Mouse (Mus musculus) heart, embryonic 14.5 days (tissue): Measurements from ENCODE around the gene Gmnn. TPM values are rescaled to one million over a fixed set of nuclear protein-coding genes. Genes with fewer than 3 reads are reported as not detected.

Experiments
- ATAC-seq: fragments of 200-750 bp; cut with Nextera tagmentation; 2 replicates; pipeline ENCODE4 v1.8.0; 2017; ENCODE audit warnings: low read depth, moderate TSS enrichment; ENCODE audit not compliant: insufficient number of reproducible peaks, insufficient read depth, low FRiP score
- H3K27ac ChIP-seq, 2 experiments: fragments of 200-500 bp in 1 of 2; fragments of 300-500 bp in 1 of 2; sonication (generic) in 1 of 2; replicated peaks in 1 of 2; 2 replicates each; pipeline ENCODE4 v1.5.1; 2012 to 2014; ENCODE audit warnings: low read depth in 2 of 2, low read length in 2 of 2, control low read depth in 1 of 2, mild to moderate bottlenecking in 1 of 2, mixed read lengths in 1 of 2; ENCODE audit not compliant: control insufficient read depth in 1 of 2, insufficient read depth in 1 of 2
- H3K27me3 ChIP-seq: fragments of 300-500 bp; sonication (generic); 2 replicates; pipeline ENCODE4 v1.6.1; 2014; ENCODE audit warnings: mild to moderate bottlenecking, low read length, control low read depth; ENCODE audit not compliant: control insufficient read depth, insufficient read depth
- H3K36me3 ChIP-seq: fragments of 300-500 bp; sonication (generic); 2 replicates; pipeline ENCODE4 v1.6.1; 2014; ENCODE audit warnings: mild to moderate bottlenecking, control low read depth, low read length, mixed read lengths; ENCODE audit not compliant: control insufficient read depth, insufficient read depth
- H3K4me1 ChIP-seq, 2 experiments: fragments of 200-500 bp in 1 of 2; fragments of 300-500 bp in 1 of 2; sonication (generic) in 1 of 2; 2 replicates each; pipeline ENCODE4 v1.6.1; 2012 to 2014; ENCODE audit warnings: low read length in 2 of 2, control low read depth in 1 of 2, mixed read lengths in 1 of 2; ENCODE audit not compliant: control insufficient read depth in 2 of 2, insufficient read depth in 2 of 2
- H3K4me2 ChIP-seq: fragments of 300-500 bp; sonication (generic); 2 replicates; pipeline ENCODE4 v1.6.1; 2014; ENCODE audit warnings: mild to moderate bottlenecking, low read length
- H3K4me3 ChIP-seq, 2 experiments: fragments of 200-500 bp in 1 of 2; fragments of 300-500 bp in 1 of 2; sonication (generic) in 1 of 2; 2 replicates each; pipeline ENCODE4 v1.5.1; 2012 to 2014; ENCODE audit warnings: low read length in 2 of 2, mild to moderate bottlenecking in 2 of 2, control low read depth in 1 of 2, low read depth in 1 of 2, moderate library complexity in 1 of 2; ENCODE audit not compliant: control insufficient read depth in 1 of 2, insufficient read depth in 1 of 2
- H3K9ac ChIP-seq: fragments of 300-500 bp; sonication (generic); 2 replicates; pipeline ENCODE4 v1.6.1; 2014; ENCODE audit warnings: mild to moderate bottlenecking, low read length
- H3K9me3 ChIP-seq: fragments of 300-500 bp; sonication (generic); 2 replicates; pipeline ENCODE4 v1.6.1; 2016; ENCODE audit warnings: low read length, control low read depth; ENCODE audit not compliant: control insufficient read depth
- WGBS: fragments of 180-500 bp; shearing (Covaris S2); extraction: QIAGEN DNeasy Blood & Tissue Kit; methylation state at CpG from one replicate; pipeline ENCODE4 v1.1.7; 2014; 5-methylcytosine and 5-hydroxymethylcytosine counted together
- polyA plus RNA-seq: library from polyadenylated mRNA; unstranded; fragments of >200 nt; fragmentation: Nextera tagmentation; extraction: Ambion mirVana; gene quantifications from 2 replicates; pipeline ENCODE4 v1.2.1, GENCODE M21; 2014

The Gmnn gene
- polyA plus RNA-seq, 1 experiment from 2014 or later = 108 TPM

DNA sequence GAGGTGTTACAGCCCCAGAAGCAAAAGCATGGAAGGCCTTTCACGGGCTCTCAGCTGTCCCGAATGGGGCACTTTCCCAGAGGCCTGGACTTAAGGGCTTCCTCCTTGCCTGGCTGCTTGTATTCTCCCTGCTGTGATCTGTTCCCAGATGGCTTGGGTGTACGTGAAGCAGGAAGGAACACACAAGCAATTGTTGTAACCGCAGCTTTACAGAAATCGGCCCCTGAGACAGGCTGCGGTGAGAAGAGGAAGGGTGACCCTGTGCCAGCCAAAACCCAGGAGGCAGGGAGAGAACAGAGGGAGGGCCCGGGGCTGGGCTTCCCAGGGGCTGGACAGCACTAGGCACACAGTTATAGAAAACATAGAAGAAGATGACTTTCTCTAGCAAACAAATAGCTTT is 50.8 kb downstream of the Gmnn start:
- no peak for ATAC-seq
- H3K36me3 ChIP-seq = peaks cover 41% of the 10 kb centered on the region
- WGBS = 68% methylated on average over 7 of the region's 7 CpGs
- H3K4me2 ChIP-seq = no peak overlapping the region
- H3K4me1 ChIP-seq = peaks cover 5 to 21% of the 10 kb centered on the region in 2 experiments; a peak in 3 of 4 replicates
- H3K4me3 ChIP-seq = no peak overlapping the region
- no peaks in the 10 kb centered on the region for H3K27me3 ChIP-seq
- H3K27ac ChIP-seq = peak overlapping the region in 1 of 2 experiments; percentile 22; a peak in 1 of 4 replicates
- no peak overlapping the region for H3K9ac ChIP-seq
- no peaks in the 10 kb centered on the region for H3K9me3 ChIP-seq

DNA sequence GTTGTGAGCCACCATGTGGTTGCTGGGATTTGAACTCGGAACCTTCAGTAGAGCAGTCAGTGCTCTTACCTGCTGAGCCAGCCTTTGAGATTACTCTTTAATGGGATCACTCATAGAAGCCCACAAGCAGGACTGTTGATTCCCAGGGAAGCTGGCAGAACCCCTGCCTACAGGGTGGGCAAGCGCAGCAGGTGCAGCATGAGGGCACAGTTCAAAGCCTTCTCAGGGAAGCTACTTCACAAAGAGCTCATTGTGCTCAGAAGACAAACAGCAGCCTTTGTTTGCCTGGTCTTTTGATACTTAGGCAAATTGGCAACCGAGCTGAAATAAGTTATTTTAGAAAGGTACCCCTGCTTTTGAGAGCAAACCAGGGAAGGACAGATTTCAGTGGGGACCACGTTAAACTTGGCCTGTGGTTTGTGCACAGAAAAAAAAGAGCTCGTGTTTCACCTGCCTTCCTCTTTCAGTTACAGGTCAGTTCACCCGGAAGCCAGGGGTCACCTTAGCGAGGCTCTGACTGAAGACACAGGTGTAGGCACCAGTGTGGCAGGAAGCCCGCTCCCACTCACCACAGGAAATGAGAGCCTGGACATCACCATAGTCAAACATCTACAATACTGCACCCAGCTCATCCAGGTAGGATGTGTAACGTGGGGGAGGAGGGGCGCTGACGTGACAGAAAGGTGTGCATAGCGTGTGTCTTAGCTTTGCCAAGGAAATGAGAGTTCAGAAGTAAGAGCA is 51.9 kb downstream of the Gmnn start:
- peaks cover 32% of the 10 kb centered on the region for H3K36me3 ChIP-seq
- no peak overlapping the region for H3K9ac ChIP-seq
- H3K27me3 ChIP-seq = no peaks in the 10 kb centered on the region
- H3K4me3 ChIP-seq = no peak overlapping the region
- H3K9me3 ChIP-seq = no peaks in the 10 kb centered on the region
- WGBS = 84% methylated on average over 12 of the region's 12 CpGs
- ATAC-seq = no peak
- H3K27ac ChIP-seq = no peak overlapping the region
- peaks cover 5 to 21% of the 10 kb centered on the region in 2 experiments; a peak in 3 of 4 replicates for H3K4me1 ChIP-seq
- no peak overlapping the region for H3K4me2 ChIP-seq

DNA sequence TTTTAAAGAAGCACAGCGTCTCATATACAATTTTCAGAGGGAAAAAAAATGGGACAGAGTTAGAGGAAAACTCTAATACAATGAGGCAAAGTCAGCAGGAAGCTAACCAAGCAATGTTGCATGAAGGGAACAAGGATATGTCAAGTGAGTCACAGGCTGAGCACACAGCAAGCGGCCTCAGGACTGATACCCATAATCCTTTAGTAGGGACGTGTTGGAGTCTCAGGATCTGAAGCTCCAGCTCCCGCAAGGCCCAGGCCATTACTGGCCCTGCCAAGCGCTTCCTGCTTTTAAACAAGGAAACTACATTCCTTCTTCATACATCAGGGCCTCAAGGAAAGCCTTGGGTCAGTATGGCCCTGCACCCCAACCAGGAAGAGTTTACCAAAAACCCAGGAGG is 59.6 kb downstream of the Gmnn start:
- Histone ChIP-seq H3K36me3 (peaks cover 49% of the 10 kb centered on the region), H3K27ac (no peak overlapping the region), H3K27me3 (no peaks in the 10 kb centered on the region), H3K4me3 (no peak overlapping the region), H3K9me3 (no peaks in the 10 kb centered on the region), H3K9ac (no peak overlapping the region), H3K4me2 (no peak overlapping the region), H3K4me1 (no peaks in the 10 kb centered on the region)
- WGBS = 70% methylated on average over 5 of the region's 5 CpGs
- ATAC-seq = no peak

Other genes with a start within 250 kb of the Gmnn start
- 13.1 and 16.5 TPM in 2 replicates for gene Ripor2, start 179.7 kb downstream of the Gmnn start, polyA plus RNA-seq
- not detected in 2 replicates for gene Armh2, start 20.7 kb downstream of the Gmnn start, polyA plus RNA-seq
- gene BC005537, start 39.7 kb upstream of the Gmnn start, polyA plus RNA-seq = 19.0 and 22.6 TPM in 2 replicates
- gene Acot13, start 69.6 kb upstream of the Gmnn start, polyA plus RNA-seq = 312 and 318 TPM in 2 replicates
- gene Tdp2, start 69.8 kb upstream of the Gmnn start, polyA plus RNA-seq = 31.4 and 32.0 TPM in 2 replicates
- 0.04 and 0.15 TPM in 2 replicates for gene D130043K22Rik, start 83.2 kb upstream of the Gmnn start, polyA plus RNA-seq
- 12.2 and 14.4 TPM in 2 replicates for gene Aldh5a1, start 175.7 kb upstream of the Gmnn start, polyA plus RNA-seq
- gene Gpld1, start 181.2 kb upstream of the Gmnn start, polyA plus RNA-seq = 0.20 and 0.27 TPM in 2 replicates